Mouse (Mus musculus) cerebellum, postnatal 4 days (tissue): ENCODE data around the gene Cdk5r2.

Experiments used
- DNase-seq, 2 experiments: peaks; one replicate each; pipeline ENCODE4 v3.0.0; 2022; ENCODE audit warnings: low spot score in 2 of 2, mixed read lengths in 1 of 2

Gene Cdk5r2

DNA sequence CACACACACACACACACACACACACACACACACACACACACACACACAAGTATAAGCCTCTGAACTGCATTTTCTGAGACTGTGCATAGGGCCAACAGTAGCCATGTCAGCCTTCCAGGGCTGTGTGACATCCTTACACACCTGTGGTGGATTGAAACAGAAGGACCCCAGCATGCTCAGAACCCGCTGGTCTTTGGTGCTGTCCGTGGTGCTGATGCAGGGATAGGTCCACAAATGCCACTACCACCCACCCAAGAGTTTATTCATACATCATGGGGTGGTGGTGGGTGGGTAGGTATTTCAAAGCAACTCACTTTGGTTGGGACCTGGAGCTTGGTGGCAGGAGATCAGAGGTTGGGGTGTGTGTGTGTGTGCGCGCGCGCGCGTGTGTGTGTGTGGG, 36.8 kb downstream of the Cdk5r2 start:
- no peak for DNase-seq

DNA sequence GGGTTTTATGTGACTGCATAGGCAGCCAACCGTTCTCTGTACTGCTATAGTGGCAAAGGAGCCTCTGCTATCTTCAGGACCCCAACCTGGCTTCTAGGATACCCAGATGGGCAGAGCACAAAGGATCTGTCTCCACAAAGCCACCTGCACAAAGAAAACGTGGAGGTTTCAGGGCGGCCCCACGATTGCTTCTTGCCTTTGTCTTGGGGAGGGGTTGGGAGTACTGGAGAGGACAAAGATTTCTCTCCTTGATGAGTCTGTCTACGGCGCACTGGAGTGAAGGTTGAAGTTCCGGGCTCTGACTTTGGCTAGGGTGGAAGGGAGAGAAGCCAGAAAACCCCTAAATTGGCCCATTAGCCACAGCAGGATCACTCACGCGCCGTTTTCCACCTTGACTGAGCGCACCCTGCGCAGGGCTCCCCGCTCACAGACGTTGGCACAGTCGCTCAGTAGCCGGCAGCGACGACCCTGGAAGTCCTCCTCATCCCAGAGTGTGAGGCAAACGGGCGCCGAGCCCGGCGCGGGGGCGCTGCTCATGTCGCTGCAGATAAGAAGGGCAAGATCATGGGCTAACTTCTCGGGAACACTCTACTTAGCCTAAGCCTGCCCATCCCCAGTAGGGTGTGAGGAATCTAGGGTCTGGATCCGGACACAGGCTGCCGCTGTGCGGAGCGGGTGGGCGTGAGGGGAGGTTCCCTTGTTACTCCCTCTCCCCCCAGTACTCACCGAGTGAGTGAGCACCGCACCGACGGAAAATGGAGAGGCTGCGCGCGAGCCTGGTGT, 37.8 kb downstream of the Cdk5r2 start:
- no peak for DNase-seq

DNA sequence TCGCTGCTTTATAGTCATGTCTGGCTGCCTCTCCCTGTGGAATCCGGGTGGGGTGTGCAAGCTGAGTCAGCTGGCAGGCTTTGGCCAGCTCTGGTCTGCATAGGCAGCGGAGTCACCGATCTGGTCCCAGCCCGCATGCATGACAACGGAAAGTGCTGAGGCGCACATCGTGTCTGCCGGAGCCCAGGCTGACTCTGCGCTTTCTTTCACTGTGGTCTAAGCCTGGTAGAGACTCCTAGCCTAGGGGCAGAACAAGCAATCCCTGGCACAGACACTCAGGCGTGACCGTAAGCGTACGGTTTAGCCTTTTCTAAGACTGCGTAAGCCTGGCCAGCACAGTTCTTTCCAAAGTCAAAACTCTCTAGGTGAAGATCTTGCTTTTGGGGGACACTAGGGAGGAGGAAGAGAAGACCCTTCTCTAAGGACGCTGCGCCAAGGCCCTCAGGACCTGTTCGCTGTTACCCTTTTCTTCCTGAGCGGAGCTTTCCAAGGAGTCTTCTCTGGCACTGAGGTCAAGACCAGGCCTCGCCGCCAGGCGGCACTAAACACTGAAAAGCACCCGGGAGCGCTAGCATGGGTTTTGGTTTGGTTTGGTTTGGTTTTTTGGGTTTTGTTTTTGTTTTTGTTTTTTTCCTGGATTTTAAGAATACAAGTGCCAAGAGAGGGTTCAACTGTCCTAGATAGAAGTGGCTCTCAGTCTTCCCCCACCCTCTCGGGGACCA, 38.6 kb downstream of the Cdk5r2 start, which contains the start of gene Cryba2:
Gene Cryba2 (minus strand): TSS at position 10 of the 722 bp plus-strand sequence.
- peak; percentile 48 to 75 for DNase-seq

DNA sequence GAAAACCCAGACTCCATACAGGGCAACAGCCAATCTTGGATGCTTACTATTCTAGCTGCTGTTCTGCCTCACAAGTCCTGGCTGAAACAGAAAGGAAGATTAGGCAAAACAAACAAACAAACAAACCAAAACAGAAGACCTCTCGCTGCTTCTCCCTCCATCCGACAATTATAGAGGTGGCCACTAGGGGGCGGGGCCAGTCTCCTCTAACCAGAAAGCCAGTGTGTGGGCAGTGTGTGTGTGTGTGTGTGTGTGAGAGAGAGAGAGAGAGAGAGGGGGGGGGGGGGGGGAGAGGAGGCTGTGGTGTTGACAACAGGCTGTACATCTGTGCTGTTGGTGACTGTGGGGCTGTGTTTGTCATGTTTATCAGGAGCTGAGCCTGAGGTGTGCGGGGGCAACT, 40.2 kb downstream of the Cdk5r2 start:
- DNase-seq = peak; percentile 55 to 75

- no peak for DNase-seq
Measured at GRCm38 (mm10) chr1:74897976-74898375, 43.2 kb downstream of the Cdk5r2 start.

DNA sequence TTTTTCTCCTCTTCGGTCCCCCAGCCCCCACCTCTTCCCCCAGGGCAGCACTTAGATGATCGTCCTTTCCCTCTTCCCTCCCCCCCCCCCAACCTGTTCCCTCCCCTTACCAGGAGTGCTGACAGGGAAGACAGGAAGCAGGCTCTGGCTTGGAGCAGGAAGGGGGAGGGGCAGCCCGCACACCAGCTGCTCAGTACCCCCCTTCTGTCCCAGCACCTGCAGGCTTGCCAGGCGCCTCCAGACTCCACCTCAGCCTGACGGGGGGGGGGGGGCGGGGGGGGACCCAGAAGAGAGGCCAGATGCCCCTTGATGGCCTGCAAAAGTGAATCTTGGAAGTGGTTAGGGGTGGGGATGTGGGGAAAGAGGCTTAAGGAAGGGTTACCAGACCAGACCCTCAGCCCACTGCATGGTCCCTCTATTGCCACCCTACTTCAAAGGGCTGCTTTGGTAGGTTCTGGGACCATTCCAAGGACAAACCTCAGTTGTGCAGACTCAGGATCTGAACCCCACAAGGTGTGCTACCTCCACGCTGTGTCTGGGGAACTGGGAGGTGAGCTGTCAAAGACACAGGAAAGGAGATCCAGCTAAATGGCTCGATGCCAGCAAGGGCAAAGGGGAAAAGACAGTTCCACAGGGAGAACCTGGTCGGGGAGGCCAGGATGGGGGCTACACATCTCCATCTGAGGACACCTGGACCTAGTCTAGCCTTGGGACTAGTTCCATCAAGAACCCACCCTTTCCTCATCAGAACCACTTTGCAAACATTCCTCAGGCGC, 44.1 kb downstream of the Cdk5r2 start:
- DNase-seq = no peak

DNA sequence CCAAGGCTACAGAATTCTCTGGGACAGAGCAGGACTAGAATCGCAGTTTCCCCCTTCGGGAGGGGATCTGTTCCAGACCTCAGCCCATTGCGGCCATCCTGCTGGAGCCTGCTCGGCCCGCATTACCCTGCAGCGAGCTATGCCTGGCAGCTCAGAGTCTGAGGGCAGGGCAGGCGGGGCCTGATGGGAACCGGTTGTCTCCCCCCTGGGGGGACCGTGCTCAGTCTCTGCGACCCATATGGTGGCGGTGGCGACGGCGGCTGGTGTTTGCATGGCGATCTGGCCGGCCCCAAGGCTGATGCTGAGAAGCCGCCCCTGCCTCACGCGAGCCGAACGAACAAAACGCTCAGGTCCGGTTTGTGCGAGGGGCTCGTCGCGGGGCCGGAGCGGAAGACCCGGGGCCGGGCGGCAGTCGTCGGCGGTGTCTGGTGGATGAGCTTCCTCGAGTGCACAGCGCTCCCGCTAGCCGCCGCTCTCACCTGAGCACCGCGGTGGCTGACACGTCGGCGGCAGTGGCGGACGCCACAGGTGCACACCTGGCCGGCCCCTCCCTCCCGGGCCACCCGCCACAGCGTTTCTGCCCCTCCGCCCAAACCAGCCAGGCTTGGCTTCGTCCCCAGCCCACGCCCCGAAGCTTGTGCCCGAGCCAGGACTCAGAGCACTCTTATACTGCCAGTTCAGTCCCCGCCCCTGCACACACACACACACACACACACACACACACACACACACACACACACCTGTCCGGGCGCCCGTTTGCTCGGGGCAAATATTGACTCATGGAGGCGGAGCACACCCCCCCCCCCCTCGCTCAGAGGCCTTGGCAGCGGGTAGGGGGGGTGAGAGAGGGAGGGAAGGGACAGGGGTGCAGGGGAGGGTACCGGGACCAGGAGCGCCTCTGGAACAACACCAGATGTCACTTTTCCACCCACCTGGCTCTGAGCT, 45.9 kb downstream of the Cdk5r2 start:
- peak in 1 of 2 experiments; percentile 29 for DNase-seq

- DNase-seq = peak in 1 of 2 experiments; percentile 69
Measured at GRCm38 (mm10) chr1:74901686-74902085, 47.0 kb downstream of the Cdk5r2 start.

GRCm38 (mm10) chr1:74902191-74902590, 47.5 kb downstream of the Cdk5r2 start:
- DNase-seq = no peak
